Mouse (Mus musculus) testis, adult 2 months (tissue): ENCODE results near the gene Ctf2. TPM values are rescaled to one million over a fixed set of nuclear protein-coding genes. Genes with fewer than 3 reads are reported as not detected.

Source experiments
- H3K27ac ChIP-seq: fragments of 200-500 bp; 2 replicates; pipeline ENCODE4 v1.5.1; 2012; ENCODE audit warnings: low read depth, low read length; ENCODE audit not compliant: control insufficient read depth, insufficient read depth
- H3K27me3 ChIP-seq: fragments of 200-500 bp; 2 replicates; pipeline ENCODE4 v1.6.1; 2012; ENCODE audit warnings: mild to moderate bottlenecking, low read length, moderate library complexity; ENCODE audit not compliant: control insufficient read depth, insufficient read depth
- H3K36me3 ChIP-seq: fragments of 200-500 bp; 2 replicates; pipeline ENCODE4 v1.6.1; 2012; ENCODE audit warnings: mild to moderate bottlenecking, low read length; ENCODE audit not compliant: control insufficient read depth, insufficient read depth
- H3K4me1 ChIP-seq: fragments of 200-500 bp; 2 replicates; pipeline ENCODE4 v1.6.1; 2012; ENCODE audit warnings: low read length; ENCODE audit not compliant: control insufficient read depth, insufficient read depth
- H3K4me3 ChIP-seq: fragments of 200-500 bp; 2 replicates; pipeline ENCODE4 v1.5.1; 2012; ENCODE audit warnings: low read depth, mild to moderate bottlenecking, low read length, moderate library complexity, mixed read lengths; ENCODE audit not compliant: control insufficient read depth
- CTCF ChIP-seq: fragments of 200-500 bp; IDR thresholded peaks from 2 replicates; pipeline ENCODE4 v1.5.1; 2012; ENCODE audit warnings: low read depth, mild to moderate bottlenecking, inconsistent platforms, low read length, moderate library complexity; ENCODE audit not compliant: control insufficient read depth, insufficient read depth, insufficient replicate concordance
- POLR2A ChIP-seq: fragments of 200-500 bp; IDR thresholded peaks from 2 replicates; pipeline ENCODE4 v1.6.1; 2012; ENCODE audit warnings: low read depth, mild to moderate bottlenecking, inconsistent platforms, low read length, moderate library complexity; ENCODE audit not compliant: control insufficient read depth
- polyA plus RNA-seq: library from polyadenylated mRNA; depleted of rRNA; stranded (reverse); fragments of >200 nt; gene quantifications from 2 replicates; pipeline ENCODE4 v1.2.3, GENCODE M21; 2012

The Ctf2 gene
- polyA plus RNA-seq, 1 experiment = not detected

DNA sequence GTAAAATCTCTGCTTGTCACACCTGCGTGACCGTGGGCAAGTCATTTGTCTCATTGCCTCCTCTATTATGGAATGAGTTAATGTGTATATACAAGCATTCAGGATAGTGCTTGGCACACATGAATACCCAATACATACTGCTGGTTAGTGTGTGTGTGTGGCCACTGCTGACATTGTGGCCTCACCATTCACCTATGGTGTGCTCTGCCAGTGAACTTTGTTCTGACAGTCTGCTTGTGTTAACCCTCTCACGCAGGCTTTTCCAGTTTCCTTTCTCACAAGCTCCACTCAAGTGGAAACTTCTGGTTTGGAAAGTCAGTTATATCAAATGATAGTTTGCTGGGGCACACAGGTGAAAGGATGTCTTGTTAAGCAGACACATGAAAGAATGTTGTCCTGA is 20.9 kb downstream of the Ctf2 start:
- Histone ChIP-seq H3K27ac (no peak overlapping the region), H3K27me3 (no peaks in the 10 kb centered on the region), H3K4me3 (no peak overlapping the region), H3K4me1 (peaks cover 24% of the 10 kb centered on the region), H3K36me3 (no peaks in the 10 kb centered on the region; the same call in 1 of the 2 replicates)
- no peak for TF ChIP-seq POLR2A
- TF ChIP-seq CTCF = no peak

DNA sequence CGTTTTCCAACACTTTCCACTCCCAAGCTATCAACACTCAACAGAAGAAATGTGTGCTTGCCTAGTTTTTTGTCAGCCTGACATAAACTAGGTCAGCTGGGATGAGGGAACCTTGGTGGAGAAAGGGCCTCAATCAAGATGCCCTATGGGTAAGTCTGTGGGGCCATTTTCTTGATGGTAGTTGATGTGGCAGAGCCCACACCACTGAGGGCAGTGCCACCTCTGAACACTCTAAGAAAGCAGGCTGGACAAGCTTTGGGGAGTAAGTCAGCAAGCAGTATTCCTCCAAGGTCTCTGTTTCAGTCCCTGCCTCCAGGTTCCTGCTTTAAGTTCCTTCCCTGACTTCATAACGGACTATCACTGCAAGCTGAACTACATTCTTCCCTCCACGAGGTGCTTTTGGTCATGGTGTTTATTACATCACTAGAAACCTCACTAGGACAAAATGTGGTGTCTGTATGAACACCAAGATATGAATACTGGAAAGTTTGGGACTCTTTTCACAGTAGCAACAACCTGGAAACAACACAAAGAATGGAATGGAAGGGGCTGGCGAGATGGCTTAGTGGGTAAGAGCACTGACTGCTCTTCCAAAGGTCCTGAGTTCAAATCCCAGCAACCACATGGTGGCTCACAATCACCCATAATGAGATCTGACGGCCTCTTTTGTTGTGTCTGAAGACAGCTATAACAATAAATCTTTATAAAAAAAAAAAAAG is 22.5 kb downstream of the Ctf2 start:
- no peak overlapping the region for H3K27ac ChIP-seq
- H3K4me1 ChIP-seq = peaks cover 24% of the 10 kb centered on the region
- H3K36me3 ChIP-seq = no peaks in the 10 kb centered on the region; the same call in 1 of the 2 replicates
- H3K4me3 ChIP-seq = no peak overlapping the region; the same call in 1 of the 2 replicates
- TF ChIP-seq POLR2A (no peak), CTCF (no peak)
- no peaks in the 10 kb centered on the region for H3K27me3 ChIP-seq

DNA sequence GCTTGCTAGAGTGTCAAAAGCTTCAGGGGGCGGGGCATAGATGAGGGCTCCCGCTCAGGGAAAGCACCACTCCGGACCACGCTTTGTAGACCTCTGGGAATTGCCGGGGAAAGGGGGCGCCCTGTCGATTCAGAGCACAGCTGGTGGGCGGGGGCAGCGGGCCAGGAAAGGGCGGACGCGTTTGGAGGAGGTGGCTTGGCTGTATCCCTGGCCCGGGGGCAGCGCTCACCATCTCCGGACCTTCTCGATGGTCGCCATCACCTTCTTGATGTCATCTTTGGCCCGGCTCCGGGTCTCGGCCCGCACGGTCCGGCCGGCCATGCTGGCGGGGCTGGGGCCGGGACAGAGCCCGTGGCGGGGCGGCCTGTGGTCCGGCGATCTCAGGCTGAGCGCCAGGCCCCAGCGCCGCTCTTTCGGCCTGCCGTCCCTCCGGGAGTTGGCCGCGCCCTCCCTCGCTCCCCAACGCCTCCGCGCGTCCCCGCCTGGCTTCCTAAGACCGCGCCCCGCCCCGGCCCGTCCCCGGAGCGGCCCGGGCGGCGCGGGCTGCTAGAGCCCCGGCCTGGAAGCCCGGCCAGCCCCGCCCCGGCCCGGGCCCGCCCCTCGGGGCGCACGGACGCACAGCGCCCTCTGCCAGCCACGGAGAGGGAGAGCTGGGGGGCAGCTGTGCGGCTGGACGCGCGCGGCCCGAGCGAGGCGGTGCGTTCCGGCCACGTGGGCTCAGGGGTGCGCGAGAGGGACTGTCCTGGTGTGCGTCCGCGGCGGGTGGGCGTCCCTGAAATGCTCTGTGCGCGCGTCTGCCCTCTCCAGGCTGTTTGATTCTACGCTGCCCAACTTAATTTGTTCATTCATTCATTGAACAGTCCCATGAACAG is 23.5 kb downstream of the Ctf2 start, which contains the start of gene Bcl7c:
Gene Bcl7c, minus strand, starts transcription at position 727 of the 872 bp plus-strand sequence.
- Histone ChIP-seq H3K27ac (peak within 1 kb of the TSS; percentile 84), H3K4me1 (peaks cover 24% of the 10 kb centered on the region)
- TF ChIP-seq CTCF (peak; percentile 39; the same call in 1 of the 2 replicates), POLR2A (peak; percentile 40; the same call in 1 of the 2 replicates)

DNA sequence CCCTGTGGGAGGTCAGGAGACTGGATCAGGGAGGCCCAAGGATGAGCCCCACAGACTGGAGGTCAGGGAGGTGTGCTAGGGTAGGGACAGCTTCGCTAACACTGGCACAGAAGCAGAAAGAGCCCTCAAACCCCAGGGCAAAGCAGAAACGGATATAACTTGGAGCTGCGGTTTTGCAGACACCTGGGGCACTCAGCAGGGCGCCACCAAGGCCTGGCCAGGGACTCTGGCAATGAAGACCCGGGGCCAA is 24.1 kb downstream of the Ctf2 start:
- Histone ChIP-seq H3K36me3 (no peaks in the 10 kb centered on the region; the same call in 1 of the 2 replicates), H3K4me1 (peaks cover 21% of the 10 kb centered on the region), H3K27me3 (no peaks in the 10 kb centered on the region), H3K27ac (peak overlapping the region; percentile 84), H3K4me3 (peak overlapping the region; percentile 92)
- TF ChIP-seq POLR2A (no peak), CTCF (no peak)

More for the DNA sequence above, 23.5 kb downstream of the Ctf2 start, which contains the start of gene Bcl7c:
- no peaks in the 10 kb centered on the region; the same call in 1 of the 2 replicates for H3K36me3 ChIP-seq
- H3K27me3 ChIP-seq = no peaks in the 10 kb centered on the region
- peak within 1 kb of the TSS; percentile 92 for H3K4me3 ChIP-seq

DNA sequence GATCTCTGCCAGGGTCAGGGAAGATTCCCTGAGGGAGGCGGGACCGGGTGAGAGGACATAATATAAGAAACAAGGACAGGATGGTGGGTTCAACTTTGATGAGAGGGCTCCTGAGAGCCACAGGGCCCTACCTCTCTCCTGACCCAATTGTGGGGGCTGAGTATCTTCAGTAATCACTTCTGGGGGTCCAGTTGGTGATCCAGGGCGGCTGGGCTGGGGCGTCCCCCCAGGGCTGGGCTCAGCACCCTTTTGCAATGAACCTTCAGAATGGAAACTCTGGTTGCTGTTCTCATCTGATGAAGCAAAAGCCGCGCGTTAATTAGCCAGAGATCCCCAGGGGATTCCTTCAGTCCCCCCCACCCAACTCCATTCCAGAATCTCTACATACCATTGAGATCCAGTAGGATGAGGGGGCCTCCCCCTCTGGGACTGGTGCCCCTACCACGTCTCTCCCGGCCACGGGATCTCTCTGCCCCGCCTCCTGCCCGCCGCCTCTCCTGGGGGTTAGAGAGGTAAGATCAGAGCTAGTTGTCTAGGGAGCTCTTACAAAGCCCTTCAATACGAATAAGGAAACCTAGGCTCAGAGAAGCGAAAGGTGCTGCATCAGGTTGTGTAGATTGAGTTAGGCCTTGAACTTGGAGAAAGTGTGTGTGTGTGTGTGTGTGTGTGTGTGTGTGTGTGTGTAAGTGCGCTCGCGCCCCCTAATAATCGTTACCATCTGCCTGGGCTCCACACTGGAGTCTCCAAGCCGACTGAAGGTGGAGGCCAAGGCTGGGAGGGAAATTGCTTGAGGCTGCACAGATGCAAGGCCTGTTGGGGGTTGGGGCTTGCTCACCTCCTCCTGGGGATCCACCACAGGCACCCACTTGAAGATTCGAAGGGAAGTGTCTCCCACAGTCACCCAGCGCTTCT is 24.7 kb downstream of the Ctf2 start:
- TF ChIP-seq POLR2A (no peak), CTCF (no peak)
- Histone ChIP-seq H3K27ac (no peak overlapping the region), H3K4me1 (peaks cover 17% of the 10 kb centered on the region)

DNA sequence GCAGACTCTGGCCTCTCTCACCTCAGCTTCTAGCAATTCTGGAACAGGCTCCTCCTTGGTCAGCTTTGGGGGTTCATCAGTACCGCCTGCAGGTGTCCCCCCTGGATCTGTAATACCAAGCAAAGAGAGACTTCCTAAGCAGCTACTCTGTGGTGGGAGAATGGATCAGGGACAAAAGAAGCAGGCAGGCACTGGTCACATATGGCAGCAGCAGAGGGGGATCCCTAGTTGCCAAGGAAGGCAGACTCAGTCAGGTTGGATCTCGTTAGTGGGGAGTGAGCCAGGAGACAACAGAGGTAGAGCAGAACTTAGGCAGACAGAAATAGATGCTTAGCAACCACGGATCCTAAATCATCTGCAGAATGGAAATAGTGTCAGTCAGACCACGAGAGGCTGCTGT is 26.3 kb downstream of the Ctf2 start:
- Histone ChIP-seq H3K27ac (no peak overlapping the region), H3K27me3 (no peaks in the 10 kb centered on the region), H3K36me3 (no peaks in the 10 kb centered on the region; the same call in 1 of the 2 replicates), H3K4me1 (peaks cover 13% of the 10 kb centered on the region), H3K4me3 (no peak overlapping the region)
- TF ChIP-seq POLR2A (no peak), CTCF (no peak)

More for the DNA sequence above, 24.7 kb downstream of the Ctf2 start:
- Histone ChIP-seq H3K27me3 (no peaks in the 10 kb centered on the region), H3K4me3 (peak overlapping the region; percentile 92), H3K36me3 (no peaks in the 10 kb centered on the region; the same call in 1 of the 2 replicates)

DNA sequence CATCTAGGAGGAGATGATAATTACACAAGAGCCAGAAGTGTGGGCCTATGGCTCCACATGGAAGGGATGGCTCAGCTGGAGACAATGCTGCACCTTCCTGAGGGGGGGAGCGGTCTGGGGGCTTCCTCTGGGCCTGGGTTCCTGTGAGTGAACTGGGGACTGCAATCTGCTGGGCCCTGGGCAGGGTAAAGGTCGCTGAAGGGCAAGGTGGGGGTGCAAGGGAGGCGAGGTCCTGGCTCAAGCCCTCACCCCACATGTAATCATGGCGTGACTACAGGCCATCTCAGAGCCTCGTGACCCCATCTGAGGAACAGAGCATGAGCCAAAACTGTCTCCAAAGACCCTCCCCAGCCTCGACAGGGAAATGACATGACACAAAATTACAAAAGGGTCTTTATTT is 27.4 kb downstream of the Ctf2 start:
- Histone ChIP-seq H3K4me1 (peaks cover 13% of the 10 kb centered on the region), H3K27ac (no peak overlapping the region), H3K36me3 (no peaks in the 10 kb centered on the region; the same call in 1 of the 2 replicates), H3K4me3 (no peak overlapping the region), H3K27me3 (no peaks in the 10 kb centered on the region)
- TF ChIP-seq CTCF = no peak
- TF ChIP-seq POLR2A = no peak
